Mouse (Mus musculus): ENCODE data around the gene Ctbp2.

DNA sequence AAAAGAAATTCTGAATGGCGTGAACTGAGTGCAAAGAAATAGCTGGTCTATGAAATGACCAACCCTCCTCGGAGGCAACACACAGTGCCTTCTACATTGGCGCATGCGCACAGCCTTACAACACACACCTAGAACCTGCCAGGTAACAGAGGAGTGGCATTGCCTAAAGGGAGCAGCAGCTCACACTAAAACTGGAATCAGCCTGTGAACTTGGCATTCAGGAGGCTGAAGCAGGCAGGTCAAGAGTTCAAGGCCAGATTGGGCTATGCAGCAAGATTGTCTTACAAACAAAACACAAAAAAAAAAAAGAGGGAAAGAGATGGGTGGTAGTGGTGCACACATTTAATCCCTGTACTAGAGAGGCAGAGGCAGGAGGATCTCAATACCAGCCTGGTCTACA, 14.7 kb downstream of the Ctbp2 start:
- TF ChIP-seq CTCF (IDR thresholded peaks at IDR 0.05; ENCODE audit: low read depth) (no peak), EP300 (IDR thresholded peaks at IDR 0.05; ENCODE audit: low read depth) (no peak)
